Mouse (Mus musculus) monocyte, adult 5-6 weeks (primary cell): ENCODE data around the gene Pfn3. TPM values are rescaled to one million over a fixed set of nuclear protein-coding genes. Genes with fewer than 3 reads are reported as not detected.

Source experiments
- ATAC-seq: fragments of 153-309, 156-312 bp; replicated peaks from 2 replicates; pipeline ENCODE4 v1.8.0; 2017; ENCODE audit warnings: mild to moderate bottlenecking; ENCODE audit not compliant: low TSS enrichment, insufficient number of reproducible peaks, severe bottlenecking, poor library complexity, low FRiP score
- total RNA-seq: library from RNA; stranded (forward); fragments of 200-1000, 200-491, 200-594 nt; gene quantifications from 3 replicates; pipeline ENCODE4 v1.2.3, GENCODE M21; 2017

Gene Pfn3
- total RNA-seq, 1 experiment from 2014 or later, result not detected

DNA sequence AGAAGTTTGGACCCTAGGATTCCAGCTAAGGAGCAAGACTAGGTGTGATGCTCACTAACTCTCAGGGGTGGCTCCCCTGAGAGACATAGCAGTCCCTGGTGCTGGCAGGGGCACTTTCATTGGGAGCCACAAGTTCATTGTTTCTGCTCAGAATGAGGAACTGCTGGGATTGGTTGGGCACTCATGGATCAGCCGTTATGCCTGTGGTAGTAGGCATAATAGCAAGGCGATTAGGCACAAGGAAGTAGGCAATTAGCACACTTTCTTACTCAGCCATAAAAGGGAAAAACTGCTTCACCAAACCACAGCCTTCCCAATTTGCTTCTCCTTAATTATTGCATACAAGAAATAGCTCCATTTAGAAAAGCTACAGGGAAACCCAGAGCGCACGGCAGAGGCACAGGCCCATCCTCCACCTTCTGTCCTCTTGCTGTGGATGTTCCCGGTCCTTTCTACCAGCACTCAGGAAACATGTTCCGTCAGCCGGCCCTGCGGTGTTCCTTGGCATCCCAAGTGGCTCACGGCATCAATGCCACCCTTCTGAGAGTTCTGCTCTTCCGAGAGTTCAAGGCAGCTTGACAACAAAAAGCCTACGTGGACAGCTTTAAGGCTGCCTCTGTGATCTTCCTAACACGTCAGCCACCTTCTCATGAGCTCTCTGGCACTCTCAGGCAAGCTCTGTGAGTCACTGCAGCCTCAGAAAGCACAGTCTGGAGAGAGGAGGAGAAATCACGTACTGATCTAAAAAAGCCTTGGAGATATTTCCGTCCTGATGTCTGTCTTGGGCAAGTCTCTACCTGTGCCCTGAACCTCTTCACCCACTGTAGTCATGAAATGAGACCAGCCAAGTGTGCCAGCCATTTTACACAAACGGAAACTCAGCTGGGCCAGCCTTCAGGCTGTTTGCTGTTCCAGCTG is 10.8 kb downstream of the Pfn3 start:
- ATAC-seq, result no peak

DNA sequence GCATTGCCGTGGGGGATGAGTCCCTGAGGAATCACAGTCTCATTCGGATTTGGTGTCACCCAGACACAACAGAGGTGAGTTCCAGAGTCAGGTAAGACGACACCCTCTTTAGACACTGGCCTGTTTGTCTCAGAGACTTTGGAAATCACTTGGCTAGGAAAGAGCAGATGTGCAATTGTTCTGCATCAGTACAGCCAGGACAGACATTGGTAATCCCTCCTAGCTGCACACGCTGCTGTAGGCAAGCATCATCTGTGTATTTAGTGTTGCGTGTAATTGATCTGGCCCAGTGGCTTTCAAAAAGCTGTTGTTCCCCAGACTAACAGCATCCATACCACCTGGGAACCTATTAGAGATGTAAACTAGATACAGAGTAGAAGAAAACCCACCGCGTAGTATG is 11.8 kb downstream of the Pfn3 start:
- ATAC-seq, result no peak

DNA sequence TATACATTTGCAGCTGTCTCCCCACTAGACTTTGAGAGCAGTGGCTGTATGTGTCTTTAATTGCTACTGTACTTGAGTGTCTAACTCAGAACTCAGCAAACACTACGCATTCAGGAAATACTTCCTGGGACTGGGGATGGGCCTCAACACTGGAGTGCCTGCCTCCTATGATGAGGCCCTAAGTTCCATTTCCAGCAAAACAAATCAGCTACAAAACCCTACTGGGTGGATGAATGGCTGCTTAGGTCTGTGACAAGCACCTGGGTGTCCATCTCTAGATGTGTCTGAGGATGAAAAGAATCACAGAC is 15.0 kb downstream of the Pfn3 start:
- ATAC-seq, result no peak

DNA sequence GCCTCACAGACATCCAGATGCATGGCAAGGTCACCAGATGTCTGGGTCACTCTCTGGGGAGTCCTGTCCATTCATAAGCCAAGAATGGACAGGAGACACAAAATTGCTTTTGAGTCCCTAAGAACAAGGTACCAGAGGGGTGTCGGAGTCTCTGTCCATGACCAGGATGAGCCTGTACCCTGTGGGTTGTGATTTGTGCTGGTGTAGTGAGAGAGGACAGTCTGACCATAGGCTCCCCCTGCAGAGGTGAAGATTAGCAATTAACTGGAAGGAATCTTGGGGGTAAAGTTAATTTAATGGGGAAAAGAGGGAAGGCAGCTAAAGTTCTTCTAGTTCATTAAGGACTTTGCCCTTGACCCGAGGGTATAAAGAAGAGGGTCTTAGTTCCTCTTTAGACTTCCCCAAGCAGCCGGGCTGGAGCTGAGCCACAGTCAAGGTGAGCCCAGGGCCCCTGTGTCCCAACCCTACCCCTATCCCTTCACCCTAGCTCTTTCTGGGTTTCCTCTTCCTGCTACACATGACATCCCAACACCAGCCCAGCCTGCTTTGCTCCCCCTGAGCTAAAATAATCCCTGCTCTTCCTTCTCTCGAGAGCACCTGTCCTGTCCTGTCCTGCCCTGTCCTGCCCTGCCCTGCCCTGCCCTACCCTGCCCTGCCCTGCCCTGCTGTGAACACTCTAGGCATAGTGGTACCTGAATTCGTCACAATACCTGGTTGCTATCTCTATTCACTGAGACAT is 15.6 kb downstream of the Pfn3 start:
- no peak for ATAC-seq

DNA sequence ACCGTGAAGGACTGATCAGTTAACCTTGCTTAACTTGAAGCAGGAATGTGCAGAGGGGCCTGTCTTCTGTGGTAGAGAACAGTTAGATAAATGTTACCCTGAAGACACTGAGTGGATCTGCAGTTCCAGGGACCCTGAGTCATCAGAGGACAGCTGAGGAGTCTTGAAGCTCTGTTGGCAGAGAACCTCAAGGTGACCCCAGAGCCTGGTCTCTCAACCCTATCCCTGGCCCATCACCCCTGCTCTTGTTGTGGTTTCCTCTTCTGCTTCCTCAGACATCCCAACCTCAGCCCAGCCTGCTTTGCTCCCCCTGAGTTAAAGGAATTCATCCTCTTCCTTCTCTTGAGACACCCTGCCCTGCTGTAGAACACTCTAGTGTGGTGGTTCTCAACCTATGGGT is 16.9 kb downstream of the Pfn3 start, which contains the start of gene Slc34a1:
Slc34a1 (plus strand) TSS at position 100 of the 400 bp plus-strand sequence.
- no peak for ATAC-seq

DNA sequence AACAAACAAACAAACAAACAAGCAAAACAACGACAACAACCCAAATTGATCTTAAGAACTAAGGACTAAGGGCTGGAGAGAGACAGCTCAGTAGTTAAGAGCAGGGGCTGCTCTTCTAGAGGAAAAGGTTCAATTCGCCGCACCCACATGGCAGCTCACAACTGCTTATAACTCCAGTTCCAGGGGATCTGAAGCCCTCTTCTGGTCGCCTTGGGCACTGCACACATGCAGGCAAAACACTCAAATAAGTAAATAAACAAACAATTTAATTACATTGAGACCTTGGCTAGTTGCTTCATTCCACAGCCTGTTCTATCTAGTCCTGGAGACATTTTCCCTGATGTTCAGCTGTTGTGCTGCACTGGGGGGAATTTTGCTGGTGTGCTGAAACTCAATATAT is 22.1 kb downstream of the Pfn3 start:
- no peak for ATAC-seq

DNA sequence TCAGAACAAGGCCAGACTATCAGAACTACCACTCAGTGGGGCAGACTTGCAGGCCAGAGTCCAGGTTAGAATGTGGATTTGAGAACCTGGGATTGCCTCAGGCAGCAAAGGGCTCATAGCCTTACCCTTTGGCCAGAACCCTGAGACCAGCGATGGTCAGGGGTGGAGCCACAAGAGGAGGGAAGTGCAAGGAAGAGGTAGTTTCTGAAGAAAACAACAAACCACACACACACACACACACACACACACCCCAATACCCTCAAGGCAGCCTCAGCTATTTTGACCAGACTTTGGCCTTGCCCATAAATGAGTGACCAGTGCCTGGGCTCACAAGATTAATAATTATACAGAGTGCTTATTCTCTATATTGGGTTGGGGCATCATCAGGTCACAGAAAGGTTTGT is 23.4 kb downstream of the Pfn3 start:
- no peak for ATAC-seq

DNA sequence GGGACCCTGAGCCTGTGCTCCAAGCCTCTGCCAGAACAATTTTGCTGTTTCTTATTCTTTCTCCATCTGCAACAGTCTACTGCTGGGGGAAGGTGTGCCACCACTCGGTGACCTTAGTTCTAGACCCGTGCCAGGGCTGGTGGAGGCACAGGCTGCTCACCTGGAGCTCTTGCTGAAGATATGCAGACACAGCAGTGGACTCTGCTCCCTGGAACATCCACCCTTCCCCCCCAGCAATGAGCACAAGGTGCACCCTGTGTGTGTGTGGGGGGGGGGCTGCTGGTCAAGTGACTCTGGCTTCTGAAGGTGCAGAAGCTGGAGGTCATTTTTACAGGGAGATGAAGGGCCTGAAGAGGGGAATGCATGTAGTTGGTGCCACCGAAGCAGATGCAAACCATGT is 24.4 kb downstream of the Pfn3 start:
- ATAC-seq, result no peak

DNA sequence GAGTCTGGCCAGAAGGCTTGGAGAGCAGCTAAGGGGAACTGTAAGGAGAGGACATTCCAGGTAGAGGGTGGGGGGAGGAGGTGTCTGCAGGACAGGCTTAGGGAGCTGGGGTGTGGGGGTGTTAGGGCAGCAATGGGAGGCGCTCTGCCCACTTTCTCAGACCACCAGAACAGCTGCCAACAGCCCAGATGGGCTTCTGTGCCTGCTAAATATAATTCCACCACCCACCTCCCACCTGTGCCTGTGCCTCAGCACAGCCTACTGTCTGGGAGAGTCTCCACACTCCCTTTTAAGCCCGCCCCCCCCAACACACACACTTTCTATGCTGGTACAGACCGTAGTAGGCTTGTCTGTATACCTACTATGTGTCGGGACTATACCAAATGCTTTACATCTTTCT is 33.2 kb downstream of the Pfn3 start:
- no peak for ATAC-seq

DNA sequence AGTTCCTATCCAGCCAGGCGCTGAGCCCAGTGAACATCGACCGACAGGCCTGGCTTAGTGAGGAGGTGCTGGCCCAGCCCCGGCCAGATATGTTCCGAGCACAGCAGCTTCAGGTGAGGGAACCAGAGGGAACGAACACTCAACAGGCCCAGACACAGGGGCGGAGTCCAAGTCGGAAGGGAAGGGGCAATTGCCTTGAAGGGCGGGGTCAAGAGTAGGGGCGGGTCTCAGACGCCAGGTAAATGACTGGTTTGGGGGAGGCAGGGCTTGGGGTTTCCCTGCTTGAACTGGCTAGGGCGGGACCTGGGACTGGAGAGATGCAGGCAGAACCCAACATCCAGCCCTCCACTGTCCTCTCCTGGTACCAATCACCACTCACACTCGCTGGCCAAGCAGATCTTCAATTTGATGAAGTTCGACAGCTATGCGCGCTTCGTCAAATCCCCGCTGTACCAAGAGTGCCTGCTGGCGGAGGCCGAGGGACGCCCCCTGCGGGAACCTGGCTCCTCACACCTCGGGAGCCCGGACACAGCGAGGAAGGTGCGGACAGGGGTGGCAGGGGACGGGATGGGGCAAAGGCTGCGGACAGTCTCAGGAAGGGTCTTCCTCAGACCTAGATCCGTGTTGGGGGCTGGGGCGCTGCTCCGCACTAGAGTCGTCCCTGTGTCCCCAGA is 36.0 kb downstream of the Pfn3 start:
- ATAC-seq, result no peak

DNA sequence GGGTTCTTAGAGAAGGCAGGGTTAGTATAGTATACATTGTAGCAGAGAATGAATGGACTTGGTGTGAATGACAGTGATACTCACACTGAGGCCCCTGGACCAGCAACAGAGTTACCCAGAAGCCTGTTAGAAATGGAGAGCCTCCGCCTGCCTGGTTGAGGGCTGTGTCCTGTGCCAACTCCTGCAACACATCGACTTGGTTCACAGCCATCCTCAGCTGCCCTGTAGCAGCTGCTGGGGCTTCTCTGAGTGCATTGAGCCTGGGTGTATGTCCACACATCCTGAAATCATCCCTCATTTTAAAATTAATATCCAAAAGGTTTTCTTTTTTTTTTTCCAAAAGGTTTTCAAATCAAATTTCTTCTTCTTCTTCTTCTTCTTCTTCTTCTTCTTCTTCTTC is 39.2 kb downstream of the Pfn3 start:
- no peak for ATAC-seq

DNA sequence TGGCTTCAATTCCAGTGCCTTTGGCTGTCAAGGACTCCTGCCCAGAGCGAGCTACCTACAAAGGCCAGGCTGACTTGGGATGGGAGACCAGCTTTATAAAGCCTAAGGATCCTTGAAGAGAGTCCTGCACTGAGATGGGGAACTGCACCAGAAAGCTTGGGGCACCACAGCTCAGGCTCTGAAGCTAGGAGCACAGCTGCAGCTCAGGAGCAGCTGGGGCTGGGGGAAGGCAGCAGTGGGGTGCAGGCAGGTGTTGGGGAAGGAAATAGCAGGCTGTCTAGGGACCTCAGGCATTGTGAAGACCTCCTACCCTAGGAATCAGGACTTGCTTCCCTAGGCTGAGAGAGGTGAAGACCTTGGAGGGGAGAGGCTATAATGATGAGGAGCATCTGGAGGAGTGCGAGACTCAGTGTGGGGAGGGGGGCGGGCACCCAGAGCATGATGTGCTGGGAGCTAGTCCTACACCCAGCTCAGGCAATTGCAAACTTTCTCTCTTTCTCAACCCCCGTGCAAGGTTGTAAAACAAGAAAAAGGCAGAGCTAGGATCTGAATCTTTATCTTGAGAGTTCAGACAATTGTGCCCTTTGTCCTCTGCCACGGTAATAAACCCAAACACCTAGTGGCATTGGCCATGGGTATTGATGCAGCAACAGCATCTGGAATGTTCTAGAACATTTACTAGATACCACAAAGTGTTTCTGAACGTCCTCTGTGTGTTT is 40.7 kb downstream of the Pfn3 start:
- ATAC-seq, result no peak

DNA sequence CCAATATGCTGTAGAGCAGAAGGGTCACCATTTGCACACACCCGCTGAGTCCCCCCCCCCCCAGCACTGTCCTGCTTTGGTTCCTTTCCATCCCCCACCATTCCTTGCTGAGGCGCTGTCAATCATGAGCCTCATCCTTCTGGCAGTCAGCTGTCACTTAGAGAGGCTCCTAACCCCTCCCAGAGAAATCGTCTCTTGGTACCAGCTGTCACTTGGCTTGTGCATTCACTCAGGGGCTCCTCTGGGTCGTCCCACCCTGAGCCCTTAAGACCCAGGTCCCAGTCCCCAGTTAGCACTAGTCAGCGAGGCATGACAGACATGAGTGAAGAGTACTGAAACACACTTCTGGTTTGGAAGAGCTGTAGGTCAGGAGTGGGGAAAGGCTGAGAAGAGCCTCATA is 43.3 kb downstream of the Pfn3 start:
- ATAC-seq, result no peak

DNA sequence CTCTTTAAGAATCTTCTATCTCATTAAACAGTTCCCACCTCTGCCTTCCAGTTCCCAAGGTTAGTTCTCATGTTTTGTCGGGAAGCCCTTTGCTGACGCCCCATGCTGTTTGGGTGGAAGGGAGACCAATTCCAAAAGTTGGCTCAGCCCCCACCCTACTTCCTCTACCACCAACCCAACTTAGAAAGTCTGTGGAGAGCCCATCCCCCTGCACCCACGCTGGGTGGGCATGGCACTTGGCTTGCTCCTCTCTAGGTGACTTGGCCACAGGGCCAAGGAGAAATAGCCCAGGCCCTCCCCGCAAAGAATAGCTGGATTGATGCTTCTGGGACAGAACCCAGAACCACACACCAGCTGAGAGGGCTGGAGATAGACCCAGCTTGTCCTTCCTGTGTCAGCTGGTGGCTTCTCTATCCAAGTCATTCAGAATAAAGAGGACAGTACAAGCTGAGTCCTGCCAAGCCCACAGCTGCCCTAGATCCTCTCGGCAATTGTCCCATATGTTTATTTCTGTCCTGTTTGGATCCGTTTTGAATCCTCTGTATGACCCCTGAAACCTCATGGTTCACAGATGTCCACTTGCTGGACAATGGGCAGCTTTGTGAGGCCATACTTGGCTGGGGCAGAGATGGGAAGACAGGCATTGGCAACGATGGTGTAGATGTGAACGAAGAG is 43.9 kb downstream of the Pfn3 start:
- no peak for ATAC-seq

DNA sequence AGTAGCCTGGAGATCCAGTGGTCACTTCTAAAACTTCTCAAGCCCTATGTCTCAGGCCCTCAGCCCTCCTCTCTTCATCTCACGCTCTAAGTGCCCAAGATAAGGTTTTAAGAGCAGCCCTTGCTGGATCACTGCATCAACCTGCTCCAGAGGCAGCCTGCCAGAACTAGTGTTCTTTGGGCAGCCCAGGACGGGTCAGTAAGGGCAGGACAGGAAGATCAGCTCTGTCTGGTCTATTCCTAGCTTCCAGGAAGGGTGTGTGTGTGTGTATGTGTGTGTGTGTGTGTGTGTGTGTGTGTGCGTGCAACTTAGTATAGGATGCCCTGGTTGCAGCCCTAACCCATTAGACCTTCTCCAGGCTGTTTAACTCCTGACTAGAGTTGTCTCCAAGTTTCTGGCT is 44.8 kb downstream of the Pfn3 start:
- no peak for ATAC-seq

DNA sequence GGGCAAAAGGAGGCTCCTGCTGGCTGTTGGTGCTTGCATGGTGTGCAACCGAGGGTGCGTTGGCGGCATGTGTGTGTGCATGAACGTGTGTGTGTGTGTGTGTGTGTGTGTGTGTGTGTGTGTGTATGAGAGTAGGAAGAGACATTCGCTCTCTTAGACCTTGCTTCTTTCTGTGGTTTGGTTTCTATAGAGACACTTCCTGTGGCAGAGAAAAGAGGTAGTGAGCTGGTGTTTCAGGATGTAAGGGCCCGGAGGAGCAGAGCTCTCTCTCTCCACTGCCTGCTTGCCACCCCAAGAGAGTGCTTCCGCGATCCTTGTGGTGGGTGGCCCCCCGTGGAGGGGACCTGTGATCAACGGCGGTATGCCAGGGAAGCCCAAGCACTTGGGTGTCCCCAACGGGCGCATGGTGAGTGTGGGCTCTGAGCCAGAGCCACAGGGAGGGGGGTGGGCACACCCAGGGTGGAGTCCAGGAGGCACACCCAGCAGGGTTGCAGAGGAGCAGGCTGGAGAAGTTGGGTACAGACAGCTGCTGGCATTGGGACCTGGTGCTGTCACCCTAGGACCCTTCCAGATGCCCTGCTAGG is 45.4 kb downstream of the Pfn3 start, which contains the start of gene Rgs14:
Rgs14 (plus strand) TSS at position 202 of the 584 bp plus-strand sequence.
- peak; percentile 87 for ATAC-seq

DNA sequence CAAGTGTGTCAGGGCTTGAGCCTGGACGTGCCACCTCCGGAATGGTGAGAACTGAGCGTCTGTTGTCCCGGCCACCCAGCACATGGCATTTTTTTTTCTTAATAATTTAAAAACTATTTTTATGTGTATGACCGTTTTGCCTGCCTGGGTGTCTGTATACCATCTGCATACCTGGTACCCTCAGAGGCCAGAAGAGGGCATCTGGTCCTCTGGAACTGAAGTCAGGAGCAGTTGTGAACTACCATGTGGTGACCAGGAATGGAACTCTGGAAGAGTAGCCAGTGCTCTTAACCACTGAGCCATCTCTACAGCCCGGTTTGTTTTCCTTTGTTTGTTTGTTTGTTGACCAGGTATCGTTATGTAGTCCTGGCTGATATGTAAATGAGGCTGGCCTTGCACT is 46.6 kb downstream of the Pfn3 start:
- ATAC-seq, result no peak
